Mouse (Mus musculus) embryonic facial prominence, embryonic 11.5 days (tissue): ENCODE measurements at regions not wholly inside any gene's neighbourhood (a gene's known extent, or its start where the extent isn't known, plus 50 kb on each side); places are given as distances from the start of the nearest gene placed in this dataset.
"Not testable (repeated sequence)": the region's sequence is repeated elsewhere in the genome, so short reads cannot be mapped to it uniquely, and the experiment has no call there.

Experiments used
- ATAC-seq: fragments of 200-750 bp; cut with Nextera tagmentation; replicated peaks from 2 replicates; pipeline ENCODE4 v1.8.0; 2017; ENCODE audit warnings: low read depth; ENCODE audit not compliant: insufficient number of reproducible peaks, low FRiP score, low TSS enrichment
- DNase-seq: peaks from one replicate; pipeline ENCODE4 v3.0.0-alpha.2; 2015; ENCODE audit warnings: low spot score
- H3K27ac ChIP-seq: fragments of 300-500 bp; sonication (generic); replicated peaks from 2 replicates; pipeline ENCODE4 v1.5.1; 2014; ENCODE audit warnings: mild to moderate bottlenecking, low read depth, low read length, control low read depth
- H3K27me3 ChIP-seq: fragments of 300-500 bp; sonication (generic); 2 replicates; pipeline ENCODE4 v1.6.1; 2014; ENCODE audit warnings: mild to moderate bottlenecking, low read length, moderate library complexity, mixed read lengths; ENCODE audit not compliant: control insufficient read depth, insufficient read depth
- H3K36me3 ChIP-seq: fragments of 300-500 bp; sonication (generic); replicated peaks from 2 replicates; pipeline ENCODE4 v1.6.1; 2014; ENCODE audit warnings: low read depth, mild to moderate bottlenecking, low read length, moderate library complexity, mixed read lengths; ENCODE audit not compliant: control insufficient read depth, insufficient read depth
- H3K4me1 ChIP-seq: fragments of 300-500 bp; sonication (generic); 2 replicates; pipeline ENCODE4 v1.6.1; 2014; ENCODE audit warnings: low read length, mixed read lengths; ENCODE audit not compliant: control insufficient read depth, insufficient read depth
- H3K4me2 ChIP-seq: fragments of 300-500 bp; sonication (generic); 2 replicates; pipeline ENCODE4 v1.6.1; 2014; ENCODE audit warnings: low read depth, mild to moderate bottlenecking, control low read depth, low read length, moderate library complexity
- H3K4me3 ChIP-seq: fragments of 300-500 bp; sonication (generic); 2 replicates; pipeline ENCODE4 v1.5.1; 2014; ENCODE audit warnings: low read depth, low read length, control low read depth
- H3K9ac ChIP-seq: fragments of 300-500 bp; sonication (generic); replicated peaks from 2 replicates; pipeline ENCODE4 v1.6.1; 2014; ENCODE audit warnings: mild to moderate bottlenecking, control low read depth, low read length
- H3K9me3 ChIP-seq: fragments of 300-500 bp; sonication (generic); replicated peaks from 2 replicates; pipeline ENCODE4 v1.6.1; 2016; ENCODE audit warnings: mild to moderate bottlenecking, low read length, inconsistent platforms, mixed read lengths; ENCODE audit not compliant: control insufficient read depth
- whole genome bisulfite sequencing: fragments of 180-500 bp; shearing (Covaris S2); extraction: QIAGEN DNeasy Blood & Tissue Kit; methylation state at CpG from one replicate; pipeline ENCODE4 v1.1.7; 2014; 5-methylcytosine and 5-hydroxymethylcytosine counted together

DNA sequence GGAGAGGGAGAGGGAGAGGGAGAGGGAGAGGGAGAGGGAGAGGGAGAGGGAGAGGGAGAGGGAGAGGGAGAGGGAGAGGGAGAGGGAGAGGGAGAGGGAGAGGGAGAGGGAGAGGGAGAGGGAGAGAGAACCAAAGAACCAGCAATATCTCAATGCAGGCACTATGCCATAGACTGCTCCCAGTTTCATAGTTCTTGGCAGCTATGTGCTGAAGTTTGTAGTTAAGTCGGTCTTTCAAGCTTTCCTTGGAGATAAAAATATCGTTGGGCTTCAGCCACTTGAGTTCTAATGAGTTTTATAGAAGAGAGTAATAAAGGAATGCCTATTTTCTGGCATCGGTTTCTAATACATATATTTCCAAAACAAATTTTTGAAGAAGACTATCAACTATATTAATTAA, 888.7 kb downstream of the Robo2 start:
- H3K27ac ChIP-seq, ATAC-seq, H3K36me3 ChIP-seq, H3K4me1 ChIP-seq, H3K4me3 ChIP-seq, H3K27me3 ChIP-seq, H3K4me2 ChIP-seq, DNase-seq, H3K9ac ChIP-seq, H3K9me3 ChIP-seq: not testable (repeated sequence)
- WGBS, result 84% methylated on average over 3 of the region's 3 CpGs

DNA sequence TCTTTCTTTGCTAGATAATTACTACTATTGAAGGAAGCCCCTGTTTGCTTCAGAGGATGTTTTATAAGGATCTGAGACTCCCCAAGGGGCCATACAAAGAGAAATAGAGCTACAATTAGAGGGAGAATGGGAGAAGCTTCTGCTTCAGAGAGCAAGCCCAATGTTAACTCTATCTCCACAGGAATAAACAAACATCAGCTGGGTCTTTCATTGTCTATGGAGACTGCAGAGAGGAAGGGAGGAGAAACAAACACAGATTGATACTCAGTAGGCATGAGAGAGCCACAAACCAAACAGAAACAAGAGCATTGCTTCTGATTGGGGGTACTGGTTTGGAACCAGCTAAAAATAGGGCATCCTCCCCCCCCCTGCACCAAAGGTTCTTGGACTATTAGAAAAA, 906.9 kb downstream of the Robo2 start:
- Histone ChIP-seq H3K9me3 (no peaks in the 10 kb centered on the region), H3K9ac (no peak overlapping the region)
- no peak for ATAC-seq

DNA sequence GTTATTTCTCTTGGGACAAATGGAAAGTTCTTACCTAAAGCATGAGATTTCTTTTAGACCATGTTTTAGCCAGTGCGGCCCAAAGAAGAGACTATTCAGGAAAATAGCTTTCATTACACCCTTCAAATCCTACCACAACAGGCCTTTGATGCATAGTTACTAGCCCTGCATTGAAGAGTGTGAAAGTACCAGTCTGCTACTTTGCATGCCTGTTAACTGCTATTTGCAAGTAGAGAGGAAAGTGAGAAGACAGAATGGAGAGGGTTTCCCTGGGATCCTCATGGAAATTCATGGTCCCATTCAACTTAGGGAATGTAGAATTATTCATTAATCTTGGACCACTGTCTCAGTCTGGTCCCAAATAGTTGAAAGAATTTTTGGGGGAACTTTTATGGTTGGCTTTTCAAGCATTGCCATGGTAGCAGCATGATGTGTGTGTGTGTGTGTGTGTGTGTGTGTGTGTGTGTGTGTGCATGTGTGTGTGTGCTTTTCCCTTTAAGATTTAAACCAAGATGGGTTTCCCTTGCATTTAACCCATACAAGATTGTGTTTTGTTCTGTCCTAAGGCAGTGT, 912.9 kb downstream of the Robo2 start:
- DNase-seq, result no peak
- H3K4me1 ChIP-seq, result no peaks in the 10 kb centered on the region
- WGBS, result 83% methylated on average over 1 of the region's 1 CpGs

More for the DNA sequence above, 906.9 kb downstream of the Robo2 start:
- Histone ChIP-seq H3K4me3 (no peak overlapping the region), H3K27me3 (no peaks in the 10 kb centered on the region), H3K4me1 (no peaks in the 10 kb centered on the region), H3K36me3 (no peaks in the 10 kb centered on the region), H3K27ac (no peak overlapping the region), H3K4me2 (no peak overlapping the region)
- no peak for DNase-seq

GRCm38 (mm10) chr16:73483214-73483856, 928.3 kb downstream of the Robo2 start:
- no peaks in the 10 kb centered on the region for H3K9me3 ChIP-seq
- no peak overlapping the region for H3K9ac ChIP-seq
- H3K4me2 ChIP-seq, result no peak overlapping the region
- H3K36me3 ChIP-seq, result no peaks in the 10 kb centered on the region
- H3K4me3 ChIP-seq, result no peak overlapping the region
- no peak for ATAC-seq
- no peak overlapping the region for H3K27ac ChIP-seq
- no peaks in the 10 kb centered on the region for H3K4me1 ChIP-seq
- no peak for DNase-seq
- WGBS, result 71% methylated on average over 2 of the region's 2 CpGs
- no peaks in the 10 kb centered on the region for H3K27me3 ChIP-seq

More for the DNA sequence above, 912.9 kb downstream of the Robo2 start:
- no peak for ATAC-seq
- no peak overlapping the region for H3K27ac ChIP-seq
- H3K27me3 ChIP-seq, result no peaks in the 10 kb centered on the region
- no peak overlapping the region for H3K9ac ChIP-seq
- no peak overlapping the region for H3K4me3 ChIP-seq
- no peaks in the 10 kb centered on the region for H3K36me3 ChIP-seq
- H3K4me2 ChIP-seq, result no peak overlapping the region
- H3K9me3 ChIP-seq, result no peaks in the 10 kb centered on the region

DNA sequence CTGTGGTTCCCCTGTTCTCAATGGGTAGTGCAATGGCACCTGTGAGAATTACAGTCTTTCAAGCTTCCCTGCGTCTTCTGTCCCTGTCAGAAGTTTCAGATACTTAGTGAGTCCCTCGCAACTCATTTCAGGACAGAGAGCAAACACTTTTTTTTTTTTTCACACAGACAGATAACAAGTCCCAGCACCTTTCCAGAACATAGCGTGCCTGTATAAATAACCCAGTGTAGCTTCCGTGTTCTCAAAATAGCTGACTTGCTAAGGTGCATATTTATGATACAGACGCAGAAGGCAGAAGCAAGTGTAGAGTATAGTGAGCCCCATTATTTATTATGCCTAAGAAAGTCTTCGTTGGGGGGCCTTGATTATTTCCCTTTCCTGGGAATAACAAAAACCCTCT, 929.4 kb downstream of the Robo2 start:
- no peak overlapping the region for H3K27ac ChIP-seq
- 76% methylated on average over 6 of the region's 6 CpGs for WGBS

GRCm38 (mm10) chr16:73473502-73473901, 938.1 kb downstream of the Robo2 start:
- no peak overlapping the region for H3K4me3 ChIP-seq
- H3K36me3 ChIP-seq, result no peaks in the 10 kb centered on the region
- no peak overlapping the region for H3K27ac ChIP-seq
- H3K4me1 ChIP-seq, result no peaks in the 10 kb centered on the region
- H3K9me3 ChIP-seq, result no peaks in the 10 kb centered on the region
- H3K4me2 ChIP-seq, result no peak overlapping the region
- ATAC-seq (no peak), DNase-seq (no peak)
- WGBS, result 84% methylated on average over 2 of the region's 2 CpGs
- H3K9ac ChIP-seq, result no peak overlapping the region
- H3K27me3 ChIP-seq, result no peaks in the 10 kb centered on the region

More for the DNA sequence above, 929.4 kb downstream of the Robo2 start:
- Histone ChIP-seq H3K36me3 (no peaks in the 10 kb centered on the region), H3K27me3 (no peaks in the 10 kb centered on the region), H3K9me3 (no peaks in the 10 kb centered on the region), H3K4me1 (no peaks in the 10 kb centered on the region), H3K9ac (no peak overlapping the region), H3K4me2 (no peak overlapping the region), H3K4me3 (no peak overlapping the region)
- ATAC-seq (no peak), DNase-seq (no peak)

- Histone ChIP-seq H3K4me3 (no peak overlapping the region), H3K27me3 (no peaks in the 10 kb centered on the region), H3K27ac (no peak overlapping the region), H3K9me3 (no peaks in the 10 kb centered on the region), H3K9ac (no peak overlapping the region), H3K36me3 (no peaks in the 10 kb centered on the region), H3K4me2 (no peak overlapping the region), H3K4me1 (no peaks in the 10 kb centered on the region)
- ATAC-seq (no peak), DNase-seq (no peak)
- 67% methylated on average over 5 of the region's 5 CpGs for WGBS
Measured at GRCm38 (mm10) chr16:73471547-73471946, 940.1 kb downstream of the Robo2 start.

DNA sequence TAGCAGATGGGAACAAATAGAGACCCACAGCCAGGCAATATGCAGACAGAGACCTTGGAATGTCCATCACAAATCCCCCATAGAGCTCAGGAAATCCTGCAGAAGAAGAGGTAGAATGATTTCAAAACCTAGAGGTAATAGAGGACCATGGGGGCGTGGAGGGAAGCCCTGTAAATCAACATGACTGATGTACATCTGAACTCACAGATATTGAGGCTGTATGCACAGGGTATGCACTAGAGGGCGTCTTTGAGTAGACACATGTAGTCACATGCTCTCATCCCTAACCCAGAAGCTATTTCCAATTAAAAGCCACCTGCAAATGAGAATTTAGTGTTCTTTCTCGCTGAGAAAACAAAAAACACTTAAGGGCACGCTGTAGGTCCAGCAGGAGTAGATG, 941.1 kb downstream of the Robo2 start:
- Histone ChIP-seq H3K4me3 (no peak overlapping the region), H3K27ac (no peak overlapping the region), H3K9ac (no peak overlapping the region), H3K9me3 (no peaks in the 10 kb centered on the region), H3K4me2 (no peak overlapping the region), H3K27me3 (no peaks in the 10 kb centered on the region), H3K36me3 (no peaks in the 10 kb centered on the region), H3K4me1 (no peaks in the 10 kb centered on the region)
- 53% methylated on average over 4 of the region's 4 CpGs for WGBS
- no peak for ATAC-seq
- DNase-seq, result no peak
